Mouse (Mus musculus) thymus, adult 2 months (tissue): ENCODE results near the gene Fgf15.

ENCODE experiments used
- CTCF ChIP-seq: fragments of 200-500 bp; IDR thresholded peaks from 2 replicates; pipeline ENCODE4 v1.5.1; 2012; ENCODE audit warnings: mild to moderate bottlenecking, control low read depth, low read length, moderate library complexity, borderline replicate concordance; ENCODE audit not compliant: control insufficient read depth, poor library complexity, insufficient read depth; ENCODE audit errors: extremely low read depth
- POLR2A ChIP-seq: fragments of 200-500 bp; IDR thresholded peaks from 2 replicates; pipeline ENCODE4 v1.6.1; 2012; ENCODE audit warnings: mild to moderate bottlenecking, low read length, control low read depth, moderate library complexity; ENCODE audit not compliant: control insufficient read depth, poor library complexity, insufficient read depth; ENCODE audit errors: extremely low read depth

- TF ChIP-seq CTCF (no peak), POLR2A (no peak)
These were observed 37.6 kb upstream of the Fgf15 start for GRCm38 (mm10) chr7:144858702-144859101.
